Mouse (Mus musculus): ENCODE data around the gene Pou2f2.

GRCm38 (mm10) chr7:25210482-25210881 lies 31.0 kb upstream of the Pou2f2 start:
- TF ChIP-seq CTCF (IDR thresholded peaks at IDR 0.05): no peak
- TF ChIP-seq EP300 (IDR thresholded peaks at IDR 0.05; ENCODE audit: insufficient read depth, low read depth, low read length): no peak
- TF ChIP-seq POLR2A (IDR thresholded peaks at IDR 0.05; ENCODE audit: insufficient read depth, low read depth, low read length): no peak

All from heart, adult 2 months (tissue).